Mouse (Mus musculus) forebrain, embryonic 13.5 days (tissue): ENCODE results near the gene Syne3. TPM values are rescaled to one million over a fixed set of nuclear protein-coding genes. Genes with fewer than 3 reads are reported as not detected.

ENCODE experiments used
- ATAC-seq: fragments of 200-750 bp; cut with Nextera tagmentation; 2 replicates; pipeline ENCODE4 v1.8.0; 2017
- H3K27ac ChIP-seq: fragments of 300-500 bp; sonication (generic); 2 replicates; pipeline ENCODE4 v1.5.1; 2015; ENCODE audit warnings: inconsistent platforms, mild to moderate bottlenecking, moderate library complexity
- H3K27me3 ChIP-seq: fragments of 300-500 bp; sonication (generic); 2 replicates; pipeline ENCODE4 v1.6.1; 2015; ENCODE audit warnings: mild to moderate bottlenecking, inconsistent platforms
- H3K36me3 ChIP-seq: fragments of 300-500 bp; sonication (generic); 2 replicates; pipeline ENCODE4 v1.6.1; 2015; ENCODE audit warnings: mild to moderate bottlenecking, inconsistent platforms; ENCODE audit not compliant: poor library complexity, severe bottlenecking
- H3K4me1 ChIP-seq: fragments of 300-500 bp; sonication (generic); 2 replicates; pipeline ENCODE4 v1.6.1; 2015; ENCODE audit warnings: inconsistent platforms
- H3K4me2 ChIP-seq: fragments of 300-500 bp; sonication (generic); 2 replicates; pipeline ENCODE4 v1.6.1; 2015; ENCODE audit warnings: inconsistent platforms, mild to moderate bottlenecking, moderate library complexity
- H3K4me3 ChIP-seq: fragments of 300-500 bp; sonication (generic); 2 replicates; pipeline ENCODE4 v1.5.1; 2015; ENCODE audit warnings: mild to moderate bottlenecking, inconsistent platforms
- H3K9ac ChIP-seq: fragments of 300-500 bp; sonication (generic); 2 replicates; pipeline ENCODE4 v1.6.1; 2015; ENCODE audit warnings: mild to moderate bottlenecking, inconsistent platforms
- H3K9me3 ChIP-seq: fragments of 300-500 bp; sonication (generic); replicated peaks from 2 replicates; pipeline ENCODE4 v1.6.1; 2016; ENCODE audit warnings: inconsistent platforms
- WGBS: fragments of 180-500 bp; shearing (Covaris S2); methylation state at CpG from one replicate; pipeline ENCODE4 v1.1.7; 2015; 5-methylcytosine and 5-hydroxymethylcytosine counted together
- polyA plus RNA-seq: library from polyadenylated mRNA; unstranded; fragments of >200 nt; fragmentation: Nextera tagmentation; extraction: Ambion mirVana; gene quantifications from 2 replicates; pipeline ENCODE4 v1.2.1, GENCODE M21; 2015

The Syne3 gene
- polyA plus RNA-seq, 1 experiment from 2014 or later, result 0.12 TPM

GRCm38 (mm10) chr12:104995259-104995876 lies 14.2 kb downstream of the Syne3 start:
- 92% methylated on average over 12 of the region's 12 CpGs for WGBS
- H3K27me3 ChIP-seq, result no peaks in the 10 kb centered on the region
- H3K9me3 ChIP-seq, result no peaks in the 10 kb centered on the region
- H3K9ac ChIP-seq, result no peak overlapping the region
- no peak overlapping the region for H3K27ac ChIP-seq
- H3K36me3 ChIP-seq, result no peaks in the 10 kb centered on the region
- H3K4me1 ChIP-seq, result no peaks in the 10 kb centered on the region
- H3K4me3 ChIP-seq, result no peak overlapping the region
- ATAC-seq, result no peak
- no peak overlapping the region for H3K4me2 ChIP-seq

- Histone ChIP-seq H3K36me3 (no peaks in the 10 kb centered on the region), H3K27ac (no peak overlapping the region), H3K4me2 (no peak overlapping the region), H3K4me3 (no peak overlapping the region), H3K9ac (no peak overlapping the region), H3K27me3 (no peaks in the 10 kb centered on the region), H3K4me1 (no peaks in the 10 kb centered on the region), H3K9me3 (no peaks in the 10 kb centered on the region)
- ATAC-seq, result no peak
- WGBS, result 87% methylated on average over 8 of the region's 8 CpGs
These were observed 16.8 kb downstream of the Syne3 start for GRCm38 (mm10) chr12:104992838-104993237.

GRCm38 (mm10) chr12:104992123-104992741 lies 17.4 kb downstream of the Syne3 start:
- H3K36me3 ChIP-seq, result no peaks in the 10 kb centered on the region
- ATAC-seq, result no peak

GRCm38 (mm10) chr12:104990741-104991454 lies 18.7 kb downstream of the Syne3 start:
- Histone ChIP-seq H3K27me3 (no peaks in the 10 kb centered on the region), H3K27ac (no peak overlapping the region), H3K4me1 (no peaks in the 10 kb centered on the region), H3K9ac (no peak overlapping the region), H3K36me3 (no peaks in the 10 kb centered on the region), H3K4me2 (no peak overlapping the region), H3K4me3 (no peak overlapping the region), H3K9me3 (no peaks in the 10 kb centered on the region)
- 90% methylated on average over 13 of the region's 13 CpGs for WGBS
- ATAC-seq, result no peak

More at GRCm38 (mm10) chr12:104992123-104992741, 17.4 kb downstream of the Syne3 start:
- Histone ChIP-seq H3K9me3 (no peaks in the 10 kb centered on the region), H3K4me3 (no peak overlapping the region), H3K9ac (no peak overlapping the region), H3K4me1 (no peaks in the 10 kb centered on the region), H3K4me2 (no peak overlapping the region), H3K27ac (no peak overlapping the region), H3K27me3 (no peaks in the 10 kb centered on the region)
- WGBS, result 88% methylated on average over 10 of the region's 10 CpGs

- ATAC-seq, result no peak
- Histone ChIP-seq H3K9me3 (no peaks in the 10 kb centered on the region; the same call in 1 of the 2 replicates), H3K9ac (no peak overlapping the region), H3K27me3 (no peaks in the 10 kb centered on the region), H3K36me3 (no peaks in the 10 kb centered on the region), H3K4me1 (no peaks in the 10 kb centered on the region), H3K27ac (no peak overlapping the region), H3K4me3 (no peak overlapping the region), H3K4me2 (no peak overlapping the region)
- 62% methylated on average over 7 of the region's 7 CpGs for WGBS
These were observed 21.7 kb downstream of the Syne3 start for GRCm38 (mm10) chr12:104987936-104988335.

GRCm38 (mm10) chr12:104986781-104987180 lies 22.8 kb downstream of the Syne3 start:
- 94% methylated on average over 9 of the region's 9 CpGs for WGBS
- Histone ChIP-seq H3K4me2 (no peak overlapping the region), H3K27ac (no peak overlapping the region), H3K4me1 (no peaks in the 10 kb centered on the region), H3K4me3 (no peak overlapping the region), H3K36me3 (no peaks in the 10 kb centered on the region), H3K9me3 (no peaks in the 10 kb centered on the region; the same call in 1 of the 2 replicates), H3K9ac (no peak overlapping the region), H3K27me3 (no peaks in the 10 kb centered on the region)
- no peak for ATAC-seq

- H3K27ac ChIP-seq, result no peak overlapping the region
- no peak for ATAC-seq
- H3K9me3 ChIP-seq, result no peaks in the 10 kb centered on the region; the same call in 1 of the 2 replicates
- WGBS, result 87% methylated on average over 2 of the region's 2 CpGs
- H3K27me3 ChIP-seq, result no peaks in the 10 kb centered on the region
- H3K9ac ChIP-seq, result no peak overlapping the region
- H3K4me3 ChIP-seq, result no peak overlapping the region
- H3K4me2 ChIP-seq, result no peak overlapping the region
- no peaks in the 10 kb centered on the region for H3K4me1 ChIP-seq
- no peaks in the 10 kb centered on the region for H3K36me3 ChIP-seq
These were observed 23.6 kb downstream of the Syne3 start for GRCm38 (mm10) chr12:104986001-104986400.

GRCm38 (mm10) chr12:104985088-104985487 lies 24.5 kb downstream of the Syne3 start:
- ATAC-seq, result no peak
- H3K27me3 ChIP-seq, result no peaks in the 10 kb centered on the region
- H3K27ac ChIP-seq, result no peak overlapping the region
- no peak overlapping the region for H3K4me2 ChIP-seq
- no peak overlapping the region for H3K4me3 ChIP-seq
- H3K36me3 ChIP-seq, result no peaks in the 10 kb centered on the region
- 83% methylated on average over 5 of the region's 5 CpGs for WGBS
- no peaks in the 10 kb centered on the region for H3K4me1 ChIP-seq
- no peak overlapping the region for H3K9ac ChIP-seq
- H3K9me3 ChIP-seq, result no peaks in the 10 kb centered on the region; the same call in 1 of the 2 replicates

- Histone ChIP-seq H3K9me3 (peaks cover 3% of the 10 kb centered on the region; the same call in 1 of the 2 replicates), H3K4me1 (peaks cover 7% of the 10 kb centered on the region), H3K4me3 (no peak overlapping the region), H3K9ac (no peak overlapping the region), H3K4me2 (no peak overlapping the region), H3K27me3 (no peaks in the 10 kb centered on the region), H3K27ac (no peak overlapping the region), H3K36me3 (no peaks in the 10 kb centered on the region)
- 65% methylated on average over 7 of the region's 7 CpGs for WGBS
- ATAC-seq, result no peak
These were observed 26.1 kb downstream of the Syne3 start for GRCm38 (mm10) chr12:104983476-104983875.

GRCm38 (mm10) chr12:104978943-104979723 lies 30.5 kb downstream of the Syne3 start:
- peaks cover 16% of the 10 kb centered on the region for H3K4me1 ChIP-seq
- WGBS, result 69% methylated on average over 22 of the region's 22 CpGs
- H3K4me2 ChIP-seq, result peak overlapping the region; percentile 20
- no peaks in the 10 kb centered on the region for H3K27me3 ChIP-seq
- no peak for ATAC-seq
- H3K36me3 ChIP-seq, result no peaks in the 10 kb centered on the region
- no peak overlapping the region for H3K9ac ChIP-seq
- no peak overlapping the region for H3K27ac ChIP-seq
- 0 out of 2 replicates have a peak, but pooled peaks cover 8% of the 10 kb centered on the region for H3K9me3 ChIP-seq
- no peak overlapping the region for H3K4me3 ChIP-seq

GRCm38 (mm10) chr12:104978420-104978819 lies 31.2 kb downstream of the Syne3 start:
- Histone ChIP-seq H3K4me3 (no peak overlapping the region), H3K36me3 (no peaks in the 10 kb centered on the region), H3K9me3 (0 out of 2 replicates have a peak, but pooled peaks cover 8% of the 10 kb centered on the region), H3K4me1 (peaks cover 16% of the 10 kb centered on the region), H3K4me2 (peak overlapping the region; percentile 20), H3K27me3 (no peaks in the 10 kb centered on the region), H3K27ac (no peak overlapping the region), H3K9ac (no peak overlapping the region)
- 2% methylated on average over 9 of the region's 9 CpGs for WGBS
- peak; percentile 33; the same call in 1 of the 2 replicates for ATAC-seq
